Mouse (Mus musculus): ENCODE results near the gene 1700020L24Rik.
A peak's percentile ranks its signal among the peaks of the same experiment; 100 is the strongest.

1700020L24Rik gene

GRCm38 (mm10) chr11:83437377-83437776, at the start of gene 1700020L24Rik:
Gene 1700020L24Rik (plus strand): TSS chr11:83437677.
- DNase-seq, result no peak

GRCm38 (mm10) chr11:83393062-83393461, 44.4 kb upstream of the 1700020L24Rik start:
- DNase-seq, result no peak

GRCm38 (mm10) chr11:83394802-83395439, 42.6 kb upstream of the 1700020L24Rik start:
- peak in 1 of 2 experiments; percentile 26 for DNase-seq

GRCm38 (mm10) chr11:83397626-83398025, 39.9 kb upstream of the 1700020L24Rik start:
- DNase-seq, result no peak

GRCm38 (mm10) chr11:83398724-83399123, 38.8 kb upstream of the 1700020L24Rik start:
- no peak for DNase-seq

GRCm38 (mm10) chr11:83403787-83404186, 33.7 kb upstream of the 1700020L24Rik start:
- DNase-seq, result no peak

- DNase-seq, result no peak
These were observed 31.1 kb upstream of the 1700020L24Rik start for GRCm38 (mm10) chr11:83406391-83406790.

- no peak for DNase-seq
These were observed 29.2 kb upstream of the 1700020L24Rik start for GRCm38 (mm10) chr11:83408242-83408641.

- DNase-seq, result peak; percentile 85
These were observed 28.3 kb upstream of the 1700020L24Rik start, which contains the start of gene Rasl10b for GRCm38 (mm10) chr11:83409087-83409754. Gene Rasl10b (plus strand): TSS chr11:83409137.

GRCm38 (mm10) chr11:83409792-83410291, 27.6 kb upstream of the 1700020L24Rik start:
- peak; percentile 64 to 65 for DNase-seq

GRCm38 (mm10) chr11:83410510-83410909, 27.0 kb upstream of the 1700020L24Rik start:
- DNase-seq, result no peak

- no peak for DNase-seq
These were observed 20.4 kb upstream of the 1700020L24Rik start for GRCm38 (mm10) chr11:83417080-83417479.

- no peak for DNase-seq
These were observed 19.8 kb upstream of the 1700020L24Rik start for GRCm38 (mm10) chr11:83417708-83418107.

GRCm38 (mm10) chr11:83418566-83418965, 18.9 kb upstream of the 1700020L24Rik start:
- peak; percentile 53 to 55 for DNase-seq

- peak; percentile 51 to 57 for DNase-seq
These were observed 17.1 kb upstream of the 1700020L24Rik start for GRCm38 (mm10) chr11:83420338-83420737.

GRCm38 (mm10) chr11:83421305-83421704, 16.2 kb upstream of the 1700020L24Rik start:
- DNase-seq, result peak in 1 of 2 experiments; percentile 52

- peak; percentile 90 to 95 for DNase-seq
These were observed 12.8 kb upstream of the 1700020L24Rik start for GRCm38 (mm10) chr11:83424681-83425080.

GRCm38 (mm10) chr11:83426964-83427363, 10.5 kb upstream of the 1700020L24Rik start:
- DNase-seq, result peak in 1 of 2 experiments; percentile 47

GRCm38 (mm10) chr11:83429355-83429754, 8.1 kb upstream of the 1700020L24Rik start, which contains the start of gene Gas2l2:
Gene Gas2l2 (minus strand): TSS chr11:83429455.
- no peak for DNase-seq

GRCm38 (mm10) chr11:83432533-83432932, 4.9 kb upstream of the 1700020L24Rik start:
- DNase-seq, result no peak

- DNase-seq, result no peak
These were observed 2.1 kb downstream of the 1700020L24Rik start for GRCm38 (mm10) chr11:83439426-83440060.

- peak; percentile 95 to 96 for DNase-seq
These were observed 2.9 kb downstream of the 1700020L24Rik start for GRCm38 (mm10) chr11:83440081-83441064.
